Mouse (Mus musculus): ENCODE data around the gene Mapk6. TPM values are rescaled to one million over a fixed set of nuclear protein-coding genes. Genes with fewer than 3 reads are reported as not detected.

The Mapk6 gene
- polyA plus RNA-seq, 1 experiment from 2014 or later = 15.4 TPM

GRCm38 (mm10) chr9:75424358-75425150, 14.7 kb upstream of the Mapk6 start:
- Histone ChIP-seq H3K4me2 (no peak overlapping the region), H3K27me3 (no peaks in the 10 kb centered on the region), H3K4me1 (replicated peaks) (no peaks in the 10 kb centered on the region), H3K36me3 (replicated peaks) (no peaks in the 10 kb centered on the region), H3K27ac (replicated peaks) (no peak overlapping the region), H3K4me3 (replicated peaks) (no peak overlapping the region), H3K9ac (no peak overlapping the region), H3K9me3 (replicated peaks) (no peaks in the 10 kb centered on the region)
- 62% methylated on average over 6 of the region's 6 CpGs for WGBS (ENCODE audit: insufficient replicate concordance)
- no peak for ATAC-seq (ENCODE audit: insufficient read depth)

GRCm38 (mm10) chr9:75423683-75424082, 13.9 kb upstream of the Mapk6 start:
- no peaks in the 10 kb centered on the region for H3K36me3 ChIP-seq (replicated peaks)
- ATAC-seq (ENCODE audit: insufficient read depth) = no peak
- 44% methylated on average over 5 of the region's 5 CpGs for WGBS (ENCODE audit: insufficient replicate concordance)

GRCm38 (mm10) chr9:75422251-75422691, 12.5 kb upstream of the Mapk6 start:
- no peaks in the 10 kb centered on the region for H3K4me1 ChIP-seq (replicated peaks)
- no peak for ATAC-seq (ENCODE audit: insufficient read depth)
- no peaks in the 10 kb centered on the region for H3K27me3 ChIP-seq
- H3K4me3 ChIP-seq (replicated peaks) = no peak overlapping the region
- 60% methylated on average over 3 of the region's 3 CpGs for WGBS (ENCODE audit: insufficient replicate concordance)
- H3K36me3 ChIP-seq (replicated peaks) = no peaks in the 10 kb centered on the region
- no peak overlapping the region for H3K4me2 ChIP-seq
- H3K9ac ChIP-seq = no peak overlapping the region
- H3K27ac ChIP-seq (replicated peaks) = no peak overlapping the region
- H3K9me3 ChIP-seq (replicated peaks) = no peaks in the 10 kb centered on the region

More at GRCm38 (mm10) chr9:75423683-75424082, 13.9 kb upstream of the Mapk6 start:
- H3K27me3 ChIP-seq = no peaks in the 10 kb centered on the region
- no peak overlapping the region for H3K27ac ChIP-seq (replicated peaks)
- no peaks in the 10 kb centered on the region for H3K9me3 ChIP-seq (replicated peaks)
- H3K9ac ChIP-seq = no peak overlapping the region
- H3K4me1 ChIP-seq (replicated peaks) = no peaks in the 10 kb centered on the region
- no peak overlapping the region for H3K4me3 ChIP-seq (replicated peaks)
- no peak overlapping the region for H3K4me2 ChIP-seq

DNA sequence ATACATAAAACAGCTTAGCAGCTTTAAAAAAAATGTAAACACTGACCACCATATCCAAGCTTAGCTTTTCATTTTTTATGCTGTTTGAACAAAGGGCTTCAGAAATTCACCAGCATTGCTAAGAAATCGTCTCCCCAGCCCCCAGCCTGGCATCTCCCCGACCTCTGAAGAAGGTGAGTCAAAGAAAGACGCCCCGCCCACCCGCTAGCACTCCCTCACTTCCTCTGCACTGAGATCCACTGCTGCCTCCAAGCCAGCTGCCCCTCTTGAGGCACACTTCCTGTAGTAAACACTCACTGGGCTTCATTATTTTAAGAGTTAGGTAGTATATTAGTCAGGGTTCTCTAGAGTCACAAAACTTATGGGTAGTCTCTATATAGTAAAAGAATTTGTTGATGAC, 4.4 kb upstream of the Mapk6 start:
- H3K27ac ChIP-seq (replicated peaks) = no peak overlapping the region
- 12% methylated on average over 5 of the region's 5 CpGs for WGBS (ENCODE audit: insufficient replicate concordance)

DNA sequence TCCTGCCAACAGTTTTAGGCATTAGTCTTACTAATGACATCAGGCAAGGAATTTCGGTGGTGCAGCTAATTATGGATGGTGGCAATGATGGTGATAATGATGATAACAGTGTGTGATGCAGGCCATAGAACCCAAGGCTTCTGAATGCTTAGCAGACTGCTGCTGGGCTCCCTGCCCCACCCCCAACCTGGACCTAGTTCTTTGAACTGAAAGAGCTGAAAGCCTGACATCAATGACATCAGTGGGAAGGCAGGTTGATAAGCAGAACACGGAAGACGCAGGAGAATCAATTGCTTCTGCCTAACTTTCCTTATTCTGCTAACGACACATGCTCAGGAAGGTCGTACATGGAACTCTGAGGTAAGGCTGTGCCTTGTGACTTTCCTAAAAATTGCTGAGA, 3.4 kb upstream of the Mapk6 start:
- no peak overlapping the region for H3K4me3 ChIP-seq (replicated peaks)
- no peak overlapping the region for H3K4me2 ChIP-seq
- H3K27ac ChIP-seq (replicated peaks) = no peak overlapping the region
- ATAC-seq (ENCODE audit: insufficient read depth) = no peak
- peaks cover 33% of the 10 kb centered on the region for H3K4me1 ChIP-seq (replicated peaks)
- no peaks in the 10 kb centered on the region for H3K36me3 ChIP-seq (replicated peaks)
- H3K27me3 ChIP-seq = no peaks in the 10 kb centered on the region
- 62% methylated on average over 5 of the region's 5 CpGs for WGBS (ENCODE audit: insufficient replicate concordance)
- H3K9ac ChIP-seq = no peak overlapping the region
- H3K9me3 ChIP-seq (replicated peaks) = no peaks in the 10 kb centered on the region

More for the DNA sequence above, 4.4 kb upstream of the Mapk6 start:
- H3K36me3 ChIP-seq (replicated peaks) = no peaks in the 10 kb centered on the region
- H3K9ac ChIP-seq = no peak overlapping the region
- H3K4me3 ChIP-seq (replicated peaks) = no peak overlapping the region
- no peaks in the 10 kb centered on the region for H3K9me3 ChIP-seq (replicated peaks)
- no peaks in the 10 kb centered on the region for H3K27me3 ChIP-seq
- no peak for ATAC-seq (ENCODE audit: insufficient read depth)
- peaks cover 23% of the 10 kb centered on the region for H3K4me1 ChIP-seq (replicated peaks)
- H3K4me2 ChIP-seq = no peak overlapping the region

- peaks cover 40% of the 10 kb centered on the region for H3K4me1 ChIP-seq (replicated peaks)
- ATAC-seq (ENCODE audit: insufficient read depth) = no peak
- no peak overlapping the region for H3K27ac ChIP-seq (replicated peaks)
- H3K4me2 ChIP-seq = no peak overlapping the region
- no peaks in the 10 kb centered on the region for H3K27me3 ChIP-seq
- WGBS (ENCODE audit: insufficient replicate concordance) = 19% methylated on average over 9 of the region's 9 CpGs
- H3K36me3 ChIP-seq (replicated peaks) = no peaks in the 10 kb centered on the region
- H3K4me3 ChIP-seq (replicated peaks) = no peak overlapping the region
- H3K9ac ChIP-seq = no peak overlapping the region
- no peaks in the 10 kb centered on the region for H3K9me3 ChIP-seq (replicated peaks)
These were observed 1.8 kb upstream of the Mapk6 start for GRCm38 (mm10) chr9:75411584-75411983.

- Histone ChIP-seq H3K27me3 (no peaks in the 10 kb centered on the region), H3K4me2 (peak overlapping the region; percentile 85; the same call in 1 of the 2 replicates), H3K36me3 (replicated peaks) (no peaks in the 10 kb centered on the region), H3K27ac (replicated peaks) (0 out of 2 replicates have a peak overlapping the region, but pooled peaks have one; percentile 96), H3K9me3 (replicated peaks) (no peaks in the 10 kb centered on the region), H3K4me3 (replicated peaks) (peak overlapping the region; percentile 92; the same call in 1 of the 2 replicates), H3K9ac (no peak overlapping the region), H3K4me1 (replicated peaks) (peaks cover 40% of the 10 kb centered on the region)
- ATAC-seq (ENCODE audit: insufficient read depth) = no peak
- 37% methylated on average over 6 of the region's 6 CpGs for WGBS (ENCODE audit: insufficient replicate concordance)
These were observed 1.2 kb upstream of the Mapk6 start for GRCm38 (mm10) chr9:75410868-75411487.

DNA sequence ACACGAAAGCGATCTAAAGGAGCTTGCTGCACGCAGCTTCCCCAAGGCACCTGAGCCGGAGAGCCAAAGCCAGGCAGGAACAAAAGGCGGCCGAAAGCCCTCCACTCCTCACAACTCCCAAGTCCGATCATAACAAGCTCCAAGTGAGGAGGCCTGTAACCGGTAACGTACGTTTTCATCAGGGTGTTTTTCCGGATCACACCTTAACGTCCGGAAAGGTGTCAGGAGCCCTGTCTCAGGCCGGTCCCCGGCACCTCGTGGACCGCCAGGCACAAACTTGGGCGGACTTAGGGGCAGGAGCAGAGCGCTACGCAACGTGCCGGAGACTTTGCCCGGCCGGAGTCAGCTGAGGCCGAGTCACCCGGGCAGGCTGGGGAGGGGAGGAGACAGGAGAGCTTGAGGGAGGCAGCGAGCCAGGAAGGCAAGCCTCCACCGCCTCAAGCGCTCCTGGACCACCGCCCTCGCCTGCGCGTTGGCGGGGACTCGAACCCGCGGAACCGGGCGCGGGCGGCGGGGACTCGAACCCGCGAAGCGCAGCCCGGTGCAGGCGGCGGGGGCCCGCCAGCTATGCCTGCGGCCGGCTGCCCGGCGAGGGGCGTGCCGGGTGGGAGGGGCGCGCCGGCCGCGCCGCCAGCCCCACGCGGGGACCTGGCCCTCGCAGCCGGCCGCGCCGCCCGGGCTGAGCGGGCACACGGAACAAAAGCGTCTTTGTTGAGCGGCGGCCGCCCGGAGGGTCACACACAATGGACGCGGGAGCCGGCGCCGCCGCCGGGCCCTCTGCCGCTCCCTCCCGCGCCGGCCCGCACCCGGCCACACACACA, 564 bp downstream of the Mapk6 start:
- H3K9ac ChIP-seq = peak overlapping the region; percentile 84
- 1% methylated on average over 85 of the region's 90 CpGs for WGBS (ENCODE audit: insufficient replicate concordance)
- H3K36me3 ChIP-seq (replicated peaks) = no peaks in the 10 kb centered on the region
- H3K4me1 ChIP-seq (replicated peaks) = peaks cover 51% of the 10 kb centered on the region
- H3K27ac ChIP-seq (replicated peaks) = peak overlapping the region; percentile 96
- H3K4me2 ChIP-seq = peak overlapping the region; percentile 85
- no peaks in the 10 kb centered on the region for H3K9me3 ChIP-seq (replicated peaks)
- peak overlapping the region; percentile 92 for H3K4me3 ChIP-seq (replicated peaks)
- no peaks in the 10 kb centered on the region for H3K27me3 ChIP-seq
- ATAC-seq (ENCODE audit: insufficient read depth) = peak; percentile 75

GRCm38 (mm10) chr9:75408204-75408826, 1.5 kb downstream of the Mapk6 start:
- Histone ChIP-seq H3K27me3 (no peaks in the 10 kb centered on the region), H3K4me3 (replicated peaks) (peak overlapping the region; percentile 92), H3K36me3 (replicated peaks) (no peaks in the 10 kb centered on the region), H3K27ac (replicated peaks) (peak overlapping the region; percentile 96; the same call in 1 of the 2 replicates), H3K9me3 (replicated peaks) (no peaks in the 10 kb centered on the region), H3K4me2 (peak overlapping the region; percentile 85), H3K9ac (peak overlapping the region; percentile 84), H3K4me1 (replicated peaks) (peaks cover 53% of the 10 kb centered on the region)
- ATAC-seq (ENCODE audit: insufficient read depth) = no peak
- WGBS (ENCODE audit: insufficient replicate concordance) = 2% methylated on average over 11 of the region's 11 CpGs

GRCm38 (mm10) chr9:75407803-75408202, 2.0 kb downstream of the Mapk6 start:
- no peaks in the 10 kb centered on the region for H3K27me3 ChIP-seq
- WGBS (ENCODE audit: insufficient replicate concordance) = 8% methylated on average over 10 of the region's 10 CpGs
- ATAC-seq (ENCODE audit: insufficient read depth) = no peak
- H3K9me3 ChIP-seq (replicated peaks) = no peaks in the 10 kb centered on the region
- H3K4me3 ChIP-seq (replicated peaks) = peak overlapping the region; percentile 92
- no peak overlapping the region for H3K27ac ChIP-seq (replicated peaks)
- no peak overlapping the region for H3K9ac ChIP-seq
- no peaks in the 10 kb centered on the region for H3K36me3 ChIP-seq (replicated peaks)
- H3K4me2 ChIP-seq = peak overlapping the region; percentile 85
- H3K4me1 ChIP-seq (replicated peaks) = peaks cover 53% of the 10 kb centered on the region

All from liver, embryonic 15.5 days (tissue).